Mouse (Mus musculus): ENCODE data around the gene Tctex1d2.

GRCm38 (mm10) chr16:32477315-32477714, 57.8 kb downstream of the Tctex1d2 start:
- TF ChIP-seq ZKSCAN1 (IDR thresholded peaks at IDR 0.05; ENCODE audit: borderline replicate concordance, low read depth, low read length), result no peak
- TF ChIP-seq JUND (conservative IDR thresholded peaks at IDR 0.05; ENCODE audit: low read depth, low read length), result no peak
- no peak for TF ChIP-seq CHD2 (IDR thresholded peaks at IDR 0.05; ENCODE audit: low read length)
- no peak for TF ChIP-seq CTCF (conservative IDR thresholded peaks at IDR 0.05 in 1 of 2, IDR thresholded peaks at IDR 0.05 in 1 of 2; ENCODE audit: low read depth in 2 of 2, low read length in 2 of 2)
- no peak for TF ChIP-seq EP300 (IDR thresholded peaks at IDR 0.05; ENCODE audit: low read length)
- no peak for TF ChIP-seq TCF12 (IDR thresholded peaks at IDR 0.05; ENCODE audit: low read depth, low read length)
- no peak for TF ChIP-seq POLR2A (IDR thresholded peaks at IDR 0.05; ENCODE audit: low read depth, low read length)
